Mouse (Mus musculus): ENCODE results near the gene Gm10717.
A peak's percentile ranks its signal among the peaks of the same experiment; 100 is the strongest.
"Not testable (repeated sequence)": the region's sequence is repeated elsewhere in the genome, so short reads cannot be mapped to it uniquely, and the experiment has no call there.

The Gm10717 gene

DNA sequence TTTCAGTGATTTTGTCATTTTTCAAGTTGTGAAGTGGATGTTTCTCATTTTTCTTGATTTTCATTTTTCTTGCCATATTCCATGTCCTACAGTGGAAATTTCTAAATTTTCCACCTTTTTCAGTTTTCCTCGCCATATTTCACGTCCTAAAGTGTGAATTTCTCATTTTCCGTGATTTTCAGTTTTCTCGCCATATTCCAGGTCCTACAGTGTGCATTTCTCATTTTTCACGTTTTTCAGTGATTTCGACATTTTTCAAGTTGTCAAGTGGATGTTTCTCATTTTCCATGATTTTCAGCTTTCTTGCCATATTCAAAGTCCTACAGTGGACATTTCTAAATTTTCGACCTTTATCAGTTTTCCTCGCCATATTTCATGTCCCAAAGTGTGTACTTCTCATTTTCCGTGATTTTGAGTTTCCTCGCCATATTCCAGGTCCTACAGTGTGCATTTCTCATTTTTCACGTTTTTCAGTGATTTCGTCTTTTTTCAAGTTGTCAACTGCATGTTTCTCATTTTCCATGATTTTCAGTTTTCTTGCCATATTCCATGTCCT, at the start of gene Gm10717:
Gene Gm10717, plus strand, starts transcription at position 506 of the 556 bp plus-strand sequence.
- peak; percentile 55 for DNase-seq (ENCODE audit: low spot score)

DNA sequence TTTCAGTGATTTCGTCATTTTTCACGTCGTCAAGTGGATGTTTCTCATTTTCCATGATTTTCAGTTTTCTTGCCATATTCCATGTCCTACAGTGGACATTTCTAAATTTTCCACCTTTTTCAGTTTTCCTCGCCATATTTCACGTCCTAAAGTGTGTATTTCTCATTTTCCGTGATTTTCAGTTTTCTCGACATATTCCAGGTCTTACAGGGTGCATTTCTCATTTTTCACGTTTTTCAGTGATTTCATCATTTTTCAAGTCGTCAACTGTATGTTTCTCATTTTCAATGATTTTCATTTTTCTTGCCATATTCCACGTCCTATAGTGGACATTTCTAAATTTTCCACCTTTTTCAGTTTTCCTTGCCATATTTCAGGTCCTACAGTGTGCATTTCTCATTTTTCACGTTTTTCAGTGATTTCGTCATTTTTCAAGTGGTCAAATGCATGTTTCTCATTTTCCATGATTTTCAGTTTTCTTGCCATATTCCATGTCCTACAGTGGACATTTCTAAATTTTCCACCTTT, 24.7 kb upstream of the Gm10717 start, which contains the start of gene Gm10722:
Gene Gm10722, plus strand, starts transcription at position 478 of the 528 bp plus-strand sequence.
- DNase-seq (ENCODE audit: low spot score), result peak; percentile 15

DNA sequence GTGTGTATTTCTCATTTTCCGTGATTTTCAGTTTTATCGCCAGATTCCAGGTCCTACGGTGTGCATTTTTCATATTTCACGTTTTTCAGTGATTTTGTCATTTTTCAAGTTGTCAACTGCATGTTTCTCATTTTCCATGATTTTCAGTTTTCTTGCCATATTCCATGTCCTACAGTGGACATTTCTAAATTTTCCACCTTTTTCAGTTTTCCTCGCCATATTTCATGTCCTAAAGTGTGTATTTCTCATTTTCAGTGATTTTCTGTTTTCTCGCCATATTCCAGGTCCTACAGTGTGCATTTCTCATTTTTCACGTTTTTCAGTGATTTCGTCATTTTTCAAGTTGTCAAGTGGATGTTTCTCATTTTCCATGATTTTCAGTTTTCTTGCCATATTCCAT, 24.2 kb upstream of the Gm10717 start:
- DNase-seq (ENCODE audit: low spot score), result peak; percentile 16

DNA sequence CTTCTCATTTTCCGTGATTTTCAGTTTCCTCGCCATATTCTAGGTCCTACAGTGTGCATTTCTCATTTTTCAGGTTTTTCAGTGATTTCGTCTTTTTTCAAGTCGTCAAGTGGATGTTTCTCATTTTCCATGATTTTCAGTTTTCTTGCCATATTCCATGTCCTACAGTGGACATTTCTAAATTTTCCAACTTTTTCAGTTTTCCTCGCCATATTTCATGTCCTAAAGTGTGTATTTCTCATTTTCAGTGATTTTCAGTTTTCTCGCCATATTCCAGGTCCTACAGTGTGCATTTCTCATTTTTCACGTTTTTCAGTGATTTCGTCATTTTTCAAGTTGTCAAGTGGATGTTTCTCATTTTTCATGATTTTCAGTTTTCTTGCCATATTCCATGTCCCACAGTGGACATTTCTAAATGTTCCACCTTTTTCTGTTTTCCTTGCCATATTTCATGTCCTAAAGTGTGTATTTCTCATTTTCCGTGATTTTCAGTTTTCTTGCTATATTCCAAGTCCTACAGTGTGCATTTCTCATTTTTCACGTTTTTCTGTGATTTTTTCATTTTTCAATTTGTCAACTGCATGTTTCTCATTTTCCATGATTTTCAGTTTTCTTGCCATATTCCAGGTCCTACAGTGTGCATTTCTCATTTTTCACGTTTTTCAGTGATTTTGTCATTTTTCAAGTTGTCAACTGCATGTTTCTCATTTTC, 23.1 kb upstream of the Gm10717 start:
- DNase-seq (ENCODE audit: low spot score), result peak; percentile 100

DNA sequence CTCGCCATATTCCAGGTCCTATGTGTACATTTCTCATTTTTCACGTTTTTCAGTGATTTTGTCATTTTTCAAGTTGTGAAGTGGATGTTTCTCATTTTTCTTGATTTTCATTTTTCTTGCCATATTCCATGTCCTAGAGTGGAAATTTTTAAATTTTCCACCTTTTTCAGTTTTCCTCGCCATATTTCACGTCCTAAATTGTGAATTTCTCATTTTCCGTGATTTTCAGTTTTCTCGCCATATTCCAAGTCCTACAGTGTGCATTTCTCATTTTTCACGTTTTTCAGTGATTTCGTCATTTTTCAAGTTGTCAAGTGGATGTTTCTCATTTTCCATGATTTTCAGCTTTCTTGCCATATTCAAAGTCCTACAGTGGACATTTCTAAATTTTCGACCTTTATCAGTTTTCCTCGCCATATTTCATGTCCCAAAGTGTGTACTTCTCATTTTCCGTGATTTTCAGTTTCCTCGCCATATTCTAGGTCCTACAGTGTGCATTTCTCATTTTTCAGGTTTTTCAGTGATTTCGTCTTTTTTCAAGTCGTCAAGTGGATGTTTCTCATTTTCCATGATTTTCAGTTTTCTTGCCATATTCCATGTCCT, 22.3 kb upstream of the Gm10717 start, which contains the start of gene Gm11168:
Gene Gm11168, plus strand, starts transcription at position 553 of the 603 bp plus-strand sequence.
- not testable (repeated sequence) for DNase-seq (ENCODE audit: low spot score)

- DNase-seq (ENCODE audit: low spot score), result not testable (repeated sequence)
These were observed 19.0 kb upstream of the Gm10717 start for GRCm38 (mm10) chr9:3006179-3006578.

GRCm38 (mm10) chr9:3006636-3007035, 18.6 kb upstream of the Gm10717 start:
- DNase-seq (ENCODE audit: low spot score), result peak; percentile 99

DNA sequence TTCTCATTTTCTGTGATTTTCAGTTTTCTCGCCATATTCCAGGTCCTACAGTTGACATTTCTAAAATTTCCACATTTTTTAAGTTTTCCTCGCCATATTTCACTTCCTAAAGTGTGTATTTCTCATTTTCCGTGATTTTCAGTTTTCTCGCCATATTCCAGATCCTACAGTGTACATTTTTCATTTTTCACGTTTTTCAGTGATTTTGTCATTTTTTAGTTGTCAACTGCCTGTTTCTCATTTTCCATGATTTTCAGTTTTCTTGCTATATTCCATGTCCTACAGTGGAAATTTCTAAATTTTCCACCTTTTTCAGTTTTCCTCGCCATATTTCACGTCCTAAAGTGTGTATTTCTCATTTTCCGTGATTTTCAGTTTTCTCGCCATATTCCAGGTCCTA, 17.9 kb upstream of the Gm10717 start:
- DNase-seq (ENCODE audit: low spot score), result not testable (repeated sequence)

GRCm38 (mm10) chr9:3009331-3009730, 15.9 kb upstream of the Gm10717 start:
- DNase-seq (ENCODE audit: low spot score), result not testable (repeated sequence)

DNA sequence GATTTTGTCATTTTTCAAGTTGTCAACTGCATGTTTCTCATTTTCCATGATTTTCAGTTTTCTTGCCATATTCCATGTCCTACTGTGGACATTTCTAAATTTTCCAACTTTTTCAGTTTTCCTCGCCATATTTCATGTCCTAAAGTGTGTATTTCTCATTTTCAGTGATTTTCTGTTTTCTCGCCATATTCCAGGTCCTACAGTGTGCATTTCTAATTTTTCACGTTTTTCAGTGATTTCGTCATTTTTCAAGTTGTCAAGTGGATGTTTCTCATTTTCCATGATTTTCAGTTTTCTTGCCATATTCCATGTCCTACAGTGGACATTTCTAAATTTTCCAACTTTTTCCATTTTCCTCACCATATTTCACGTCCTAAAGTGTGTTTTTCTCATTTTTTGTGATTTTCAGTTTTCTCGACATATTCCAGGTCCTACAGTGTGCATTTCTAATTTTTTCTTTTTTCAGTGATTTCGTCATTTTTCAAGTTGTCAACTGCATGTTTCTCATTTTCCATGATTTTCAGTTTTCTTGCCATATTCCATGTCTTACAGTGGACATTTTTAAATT, 13.1 kb upstream of the Gm10717 start:
- DNase-seq (ENCODE audit: low spot score), result not testable (repeated sequence)

DNA sequence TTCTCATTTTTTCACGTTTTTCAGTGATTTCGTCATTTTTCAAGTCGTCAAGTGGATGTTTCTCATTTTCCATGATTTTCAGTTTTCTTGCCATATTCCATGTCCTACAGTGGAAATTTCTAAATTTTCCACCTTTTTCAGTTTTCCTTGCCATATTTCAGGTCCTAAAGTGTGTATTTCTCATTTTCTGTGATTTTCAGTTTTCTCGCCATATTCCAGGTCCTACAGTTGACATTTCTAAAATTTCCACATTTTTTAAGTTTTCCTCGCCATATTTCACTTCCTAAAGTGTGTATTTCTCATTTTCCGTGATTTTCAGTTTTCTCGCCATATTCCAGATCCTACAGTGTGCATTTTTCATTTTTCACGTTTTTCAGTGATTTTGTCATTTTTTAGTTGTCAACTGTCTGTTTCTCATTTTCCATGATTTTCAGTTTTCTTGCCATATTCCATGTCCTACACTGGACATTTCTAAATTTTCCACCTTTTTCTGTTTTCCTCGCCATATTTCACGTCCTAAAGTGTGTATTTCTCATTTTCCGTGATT, 12.4 kb upstream of the Gm10717 start, which contains the start of gene Gm10721:
Gene Gm10721, plus strand, starts transcription at position 408 of the 547 bp plus-strand sequence.
- DNase-seq (ENCODE audit: low spot score), result not testable (repeated sequence)

GRCm38 (mm10) chr9:3015354-3015753, 9.9 kb upstream of the Gm10717 start, which contains the start of gene Gm10720:
Gm10720 (plus strand) TSS chr9:3015654.
- DNase-seq (ENCODE audit: low spot score), result not testable (repeated sequence)

DNA sequence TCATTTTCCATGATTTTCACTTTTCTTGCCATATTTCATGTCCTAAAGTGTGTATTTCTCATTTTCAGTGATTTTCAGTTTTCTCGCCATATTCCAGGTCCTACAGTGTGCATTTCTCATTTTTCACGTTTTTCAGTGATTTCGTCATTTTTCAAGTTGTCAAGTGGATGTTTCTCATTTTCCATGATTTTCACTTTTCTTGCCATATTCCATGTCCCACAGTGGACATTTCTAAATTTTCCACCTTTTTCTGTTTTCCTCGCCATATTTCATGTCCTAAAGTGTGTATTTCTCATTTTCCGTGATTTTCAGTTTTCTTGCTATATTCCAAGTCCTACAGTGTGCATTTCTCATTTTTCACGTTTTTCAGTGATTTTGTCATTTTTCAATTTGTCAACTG, 9.3 kb upstream of the Gm10717 start:
- not testable (repeated sequence) for DNase-seq (ENCODE audit: low spot score)

DNA sequence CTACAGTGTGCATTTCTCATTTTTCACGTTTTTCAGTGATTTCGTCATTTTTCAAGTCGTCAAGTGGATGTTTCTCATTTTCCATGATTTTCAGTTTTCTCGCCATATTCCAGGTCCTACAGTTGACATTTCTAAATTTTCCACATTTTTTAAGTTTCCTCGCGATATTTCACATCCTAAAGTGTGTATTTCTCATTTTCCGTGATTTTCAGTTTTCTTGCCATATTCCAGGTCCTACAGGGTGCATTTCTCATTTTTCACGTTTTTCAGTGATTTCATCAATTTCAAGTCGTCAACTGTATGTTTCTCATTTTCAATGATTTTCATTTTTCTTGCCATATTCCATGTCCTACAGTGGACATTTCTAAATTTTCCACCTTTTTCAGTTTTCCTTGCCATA, 8.1 kb upstream of the Gm10717 start, which contains the start of gene Gm10719:
Gene Gm10719, plus strand, starts transcription at position 301 of the 400 bp plus-strand sequence.
- not testable (repeated sequence) for DNase-seq (ENCODE audit: low spot score)

- DNase-seq (ENCODE audit: low spot score), result peak; percentile 55
These were observed 6.3 kb upstream of the Gm10717 start for GRCm38 (mm10) chr9:3018944-3019343.

- DNase-seq (ENCODE audit: low spot score), result peak; percentile 64
These were observed 5.1 kb upstream of the Gm10717 start for GRCm38 (mm10) chr9:3019835-3020727.

GRCm38 (mm10) chr9:3022316-3023008, 2.8 kb upstream of the Gm10717 start:
- DNase-seq (ENCODE audit: low spot score), result peak; percentile 84

- peak; percentile 56 for DNase-seq (ENCODE audit: low spot score)
These were observed 1.8 kb upstream of the Gm10717 start, which contains the start of gene Gm10718 for GRCm38 (mm10) chr9:3023312-3023984. Gm10718 (plus strand) TSS chr9:3023547.

- DNase-seq (ENCODE audit: low spot score), result peak; percentile 99
These were observed 1.1 kb upstream of the Gm10717 start for GRCm38 (mm10) chr9:3023985-3024648.

All from layer of hippocampus, adult 11-12 months (tissue).